Mouse (Mus musculus) kidney, adult 2 months (tissue): ENCODE measurements around the gene Ahcyl2. TPM values are rescaled to one million over a fixed set of nuclear protein-coding genes. Genes with fewer than 3 reads are reported as not detected.

Experiments
- DNase-seq: peaks from one replicate; pipeline ENCODE4 v3.0.0; 2021
- H3K27ac ChIP-seq: fragments of 200-500 bp; 2 replicates; pipeline ENCODE4 v1.5.1; 2012; ENCODE audit warnings: low read depth, low read length, control low read depth, inconsistent platforms; ENCODE audit not compliant: insufficient read depth
- H3K27me3 ChIP-seq: fragments of 200-500 bp; replicated peaks from 2 replicates; pipeline ENCODE4 v1.6.1; 2012; ENCODE audit warnings: mild to moderate bottlenecking, moderate library complexity, low read length, inconsistent platforms; ENCODE audit not compliant: control insufficient read depth, insufficient read depth
- H3K36me3 ChIP-seq: fragments of 200-500 bp; 2 replicates; pipeline ENCODE4 v1.6.1; 2012; ENCODE audit warnings: mild to moderate bottlenecking, moderate library complexity, low read length, inconsistent platforms; ENCODE audit not compliant: control insufficient read depth, insufficient read depth
- H3K4me1 ChIP-seq: fragments of 200-500 bp; 2 replicates; pipeline ENCODE4 v1.6.1; 2011; ENCODE audit warnings: low read length; ENCODE audit not compliant: control insufficient read depth, insufficient read depth
- H3K4me3 ChIP-seq: fragments of 200-500 bp; 2 replicates; pipeline ENCODE4 v1.5.1; 2011; ENCODE audit warnings: mild to moderate bottlenecking, low read depth, low read length, control low read depth; ENCODE audit not compliant: insufficient read depth
- CTCF ChIP-seq: fragments of 200-500 bp; conservative IDR thresholded peaks from 2 replicates; pipeline ENCODE4 v1.5.1; 2011; ENCODE audit warnings: low read depth, mild to moderate bottlenecking, control low read depth, low read length, moderate library complexity, mixed read lengths; ENCODE audit not compliant: insufficient read depth, insufficient read length
- POLR2A ChIP-seq: fragments of 200-500 bp; IDR thresholded peaks from one replicate; pipeline ENCODE4 v1.6.1; 2011; ENCODE audit warnings: low read depth, low read length, control low read depth
- WGBS: fragments of 180-500 bp; shearing (Covaris S2); methylation state at CpG from one replicate; pipeline ENCODE4 v1.1.7; 2018; 5-methylcytosine and 5-hydroxymethylcytosine counted together
- polyA plus RNA-seq: library from polyadenylated mRNA; depleted of rRNA; stranded (reverse); fragments of >200 nt; gene quantifications from 2 replicates; pipeline ENCODE4 v1.2.3, GENCODE M21; 2012

Gene Ahcyl2
- polyA plus RNA-seq, 1 experiment: 122 TPM

- TF ChIP-seq POLR2A (no peak), CTCF (no peak)
- WGBS: 42% methylated on average over 2 of the region's 2 CpGs
- Histone ChIP-seq H3K27ac (0 out of 2 replicates have a peak overlapping the region, but pooled peaks have one; percentile 35), H3K4me1 (peaks cover 13% of the 10 kb centered on the region), H3K36me3 (no peaks in the 10 kb centered on the region), H3K27me3 (no peaks in the 10 kb centered on the region), H3K4me3 (no peak overlapping the region)
- DNase-seq: no peak
Observed at GRCm38 (mm10) chr6:29770672-29771321, 3.0 kb downstream of the Ahcyl2 start.

DNA sequence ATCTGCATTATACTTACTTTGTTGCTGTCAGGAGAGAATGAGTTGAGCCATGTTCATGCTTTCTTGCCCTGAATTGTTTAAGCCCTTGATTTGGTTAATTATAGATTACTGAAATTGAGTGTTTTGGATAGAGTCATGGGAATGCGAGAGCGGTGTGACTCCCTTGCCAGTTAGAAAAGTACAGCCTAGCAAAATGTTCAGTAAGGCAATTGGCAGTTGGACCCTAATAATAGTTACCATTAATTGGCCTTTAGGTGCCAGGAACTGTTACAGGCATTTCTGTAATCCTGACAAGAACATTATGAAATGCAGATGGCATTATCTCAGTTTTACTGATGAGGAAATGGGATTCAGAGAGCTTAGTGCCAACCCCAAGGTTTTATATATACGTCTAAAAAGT is 4.4 kb downstream of the Ahcyl2 start:
- Histone ChIP-seq H3K27me3 (no peaks in the 10 kb centered on the region), H3K4me3 (no peak overlapping the region), H3K36me3 (no peaks in the 10 kb centered on the region; the same call in 1 of the 2 replicates), H3K27ac (no peak overlapping the region), H3K4me1 (peaks cover 15% of the 10 kb centered on the region)
- DNase-seq: no peak
- WGBS: 75% methylated on average over 3 of the region's 3 CpGs
- TF ChIP-seq POLR2A (no peak), CTCF (no peak)

DNA sequence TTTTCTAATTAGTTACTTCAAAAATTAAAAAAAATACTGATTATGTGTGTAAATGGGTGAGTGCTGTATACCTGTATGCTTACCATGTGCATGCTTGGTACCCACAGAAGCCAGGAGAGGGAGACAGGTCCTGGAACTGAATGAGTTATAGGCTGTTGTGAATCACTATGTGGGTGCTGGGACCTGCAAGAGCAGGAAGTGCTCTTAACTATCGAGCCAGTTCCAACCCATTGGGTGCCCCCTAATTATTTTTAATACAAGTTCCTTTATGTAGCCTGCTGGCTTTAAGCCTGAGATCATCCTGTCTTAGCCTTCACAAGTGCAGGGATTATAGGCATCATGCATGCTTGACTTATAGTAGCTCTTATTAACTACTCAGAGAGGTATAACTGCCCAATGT is 6.3 kb downstream of the Ahcyl2 start:
- Histone ChIP-seq H3K27ac (no peak overlapping the region), H3K36me3 (no peaks in the 10 kb centered on the region; the same call in 1 of the 2 replicates), H3K4me3 (no peak overlapping the region), H3K27me3 (no peaks in the 10 kb centered on the region), H3K4me1 (peaks cover 14% of the 10 kb centered on the region)
- TF ChIP-seq POLR2A: no peak
- TF ChIP-seq CTCF: no peak
- no peak for DNase-seq
- 62% methylated on average over 1 of the region's 1 CpGs for WGBS

DNA sequence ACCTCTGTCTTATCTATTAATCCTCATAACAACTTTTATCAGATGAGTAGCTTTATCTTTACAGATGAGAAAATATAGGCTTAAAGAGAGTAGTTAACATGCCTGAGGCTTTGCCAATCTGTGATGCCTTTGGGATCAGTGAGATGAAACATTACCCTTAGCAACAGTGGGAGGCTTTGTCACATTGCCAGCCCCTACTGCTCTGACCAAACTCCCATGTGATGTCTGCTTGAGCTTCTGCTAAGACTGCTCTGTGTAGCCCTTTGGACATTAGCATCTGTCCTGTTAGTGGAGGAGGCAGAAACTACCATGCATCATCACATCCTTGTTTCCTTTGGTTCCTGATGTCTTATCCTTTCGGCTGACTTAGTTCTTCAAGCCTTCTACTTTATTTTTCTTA is 7.8 kb downstream of the Ahcyl2 start:
- TF ChIP-seq POLR2A (no peak), CTCF (no peak)
- 71% methylated on average over 1 of the region's 1 CpGs for WGBS
- Histone ChIP-seq H3K4me3 (no peak overlapping the region), H3K27ac (no peak overlapping the region), H3K4me1 (peaks cover 11% of the 10 kb centered on the region), H3K27me3 (no peaks in the 10 kb centered on the region), H3K36me3 (no peaks in the 10 kb centered on the region; the same call in 1 of the 2 replicates)
- peak; percentile 92 for DNase-seq

- no peak for DNase-seq
- WGBS: 81% methylated on average over 4 of the region's 4 CpGs
- H3K36me3 ChIP-seq: no peaks in the 10 kb centered on the region; the same call in 1 of the 2 replicates
- 0 out of 2 replicates have a peak overlapping the region, but pooled peaks have one; percentile 3 for H3K27ac ChIP-seq
- no peaks in the 10 kb centered on the region for H3K27me3 ChIP-seq
- peaks cover 5% of the 10 kb centered on the region; the same call in 1 of the 2 replicates for H3K4me1 ChIP-seq
- H3K4me3 ChIP-seq: no peak overlapping the region
- TF ChIP-seq CTCF: no peak
- no peak for TF ChIP-seq POLR2A
Observed at GRCm38 (mm10) chr6:29776542-29777237, 8.9 kb downstream of the Ahcyl2 start.

DNA sequence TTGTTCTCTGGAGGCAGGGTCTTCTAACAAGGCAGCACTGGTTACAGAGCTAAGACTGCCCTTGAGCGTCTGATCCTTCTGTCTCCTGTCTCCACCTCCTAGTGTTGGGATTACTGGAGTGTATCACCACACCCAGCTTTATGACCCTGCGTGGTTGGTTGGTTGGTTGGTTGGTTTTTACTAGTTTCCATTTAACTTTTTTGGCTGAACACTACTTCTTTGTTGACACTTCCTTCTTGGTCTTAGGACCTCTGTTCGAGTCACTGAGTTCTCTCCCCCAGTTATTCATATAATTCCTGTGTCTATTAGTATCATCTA is 9.4 kb downstream of the Ahcyl2 start:
- 0 out of 2 replicates have a peak overlapping the region, but pooled peaks have one; percentile 3 for H3K27ac ChIP-seq
- 38% methylated on average over 3 of the region's 3 CpGs for WGBS
- peak; percentile 75 for DNase-seq

DNA sequence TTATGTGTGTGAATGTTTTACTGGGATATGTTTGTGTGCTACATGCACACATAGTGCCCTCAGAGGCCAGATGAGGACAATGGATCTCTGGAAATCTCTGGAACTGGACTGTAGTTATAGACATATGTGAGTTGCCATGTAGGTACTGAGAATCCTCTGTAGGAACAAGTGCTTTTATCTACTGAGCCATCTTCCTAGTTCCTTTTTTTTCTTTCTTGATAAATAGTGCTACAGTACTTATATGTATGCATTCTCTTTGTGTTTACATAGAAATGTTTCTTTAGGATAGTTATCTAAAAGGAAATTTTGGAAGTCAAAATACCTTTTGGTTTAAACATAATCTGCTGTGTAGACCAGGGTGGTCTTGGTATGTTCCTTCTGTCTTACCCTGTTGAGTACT is 12.3 kb downstream of the Ahcyl2 start:
- H3K27me3 ChIP-seq: no peaks in the 10 kb centered on the region
- TF ChIP-seq CTCF: no peak
- TF ChIP-seq POLR2A: no peak
- peaks cover 8% of the 10 kb centered on the region; the same call in 1 of the 2 replicates for H3K4me1 ChIP-seq
- no peak overlapping the region for H3K4me3 ChIP-seq
- no peak for DNase-seq
- no peaks in the 10 kb centered on the region; the same call in 1 of the 2 replicates for H3K36me3 ChIP-seq
- no peak overlapping the region for H3K27ac ChIP-seq

More for the DNA sequence above, 9.4 kb downstream of the Ahcyl2 start:
- Histone ChIP-seq H3K4me1 (peaks cover 5% of the 10 kb centered on the region; the same call in 1 of the 2 replicates), H3K36me3 (no peaks in the 10 kb centered on the region; the same call in 1 of the 2 replicates), H3K27me3 (no peaks in the 10 kb centered on the region), H3K4me3 (no peak overlapping the region)
- TF ChIP-seq CTCF (no peak), POLR2A (no peak)
